Mouse (Mus musculus) layer of hippocampus, postnatal 10 days (tissue): ENCODE results near the gene Cyfip1. TPM values are rescaled to one million over a fixed set of nuclear protein-coding genes. Genes with fewer than 3 reads are reported as not detected.
"Not testable (repeated sequence)": the region's sequence is repeated elsewhere in the genome, so short reads cannot be mapped to it uniquely, and the experiment has no call there.

Experiments used
- DNase-seq, 2 experiments: peaks; one replicate each; pipeline ENCODE4 v3.0.0; 2021; ENCODE audit warnings: low spot score in 2 of 2
- total RNA-seq, 2 experiments: library from RNA; stranded (reverse); gene quantifications; 2 replicates each; pipeline ENCODE4 v1.2.3; 2021

The Cyfip1 gene
- total RNA-seq, 2 experiments from 2014 or later = 115 TPM

DNA sequence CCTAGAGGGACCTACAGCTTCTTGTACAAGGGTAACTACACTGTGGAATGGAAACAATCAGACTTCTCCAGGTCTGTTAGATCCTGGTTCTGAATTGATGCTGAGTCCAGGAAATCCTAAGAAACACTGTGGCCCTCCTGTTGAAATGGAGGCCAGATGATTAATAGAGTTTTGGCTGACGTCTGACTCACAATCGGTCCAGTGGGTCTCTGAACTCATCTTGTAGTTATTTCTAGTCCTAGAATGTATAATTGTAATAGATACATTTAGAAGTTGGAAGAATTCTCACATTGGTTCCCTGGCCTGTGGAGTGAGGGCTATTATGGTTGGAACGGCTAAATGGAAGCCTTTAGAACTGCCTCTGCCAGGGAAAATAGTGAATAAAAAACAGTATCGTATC, 19.6 kb downstream of the Cyfip1 start:
- DNase-seq = no peak

DNA sequence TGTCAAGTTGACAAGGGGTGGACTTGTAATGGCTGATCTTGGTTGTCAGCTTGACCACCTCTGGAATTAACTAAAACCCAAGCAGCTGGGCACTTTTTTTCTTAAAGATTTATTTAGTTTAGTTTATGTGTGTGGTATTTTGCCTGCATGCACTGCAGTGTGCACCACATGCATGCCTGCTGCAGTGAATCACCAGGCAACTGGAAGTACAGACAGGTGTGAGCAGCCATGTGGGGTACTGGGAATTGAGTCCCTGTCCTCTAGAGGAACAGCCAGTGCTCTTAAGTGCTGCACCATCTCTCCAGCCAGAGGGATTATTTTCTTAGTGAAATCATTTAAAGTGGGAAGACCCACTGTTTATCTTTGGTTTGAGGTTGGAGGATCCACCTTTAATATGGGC, 23.5 kb downstream of the Cyfip1 start:
- no peak for DNase-seq

GRCm38 (mm10) chr7:55865750-55866416, 24.3 kb downstream of the Cyfip1 start:
- no peak for DNase-seq

DNA sequence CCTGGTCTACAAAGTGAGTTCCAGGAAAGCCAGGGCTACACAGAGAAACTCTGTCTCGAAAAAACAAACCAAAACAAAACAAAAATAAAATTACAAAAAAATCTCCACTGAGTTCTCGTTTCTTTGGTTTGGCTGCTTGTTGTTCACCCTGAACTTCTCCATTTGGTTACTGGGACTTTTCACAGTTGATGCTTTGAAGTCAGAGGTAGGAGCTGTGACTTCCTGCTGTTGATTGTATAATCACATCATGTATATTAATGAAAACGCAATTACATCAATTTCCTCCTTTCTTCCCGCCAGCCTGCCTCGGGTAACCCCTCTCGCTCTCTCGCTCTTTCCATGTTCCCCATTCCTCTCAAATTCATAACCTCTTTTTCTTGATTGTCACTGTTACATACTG, 26.7 kb downstream of the Cyfip1 start:
- DNase-seq = no peak

GRCm38 (mm10) chr7:55869220-55869619, 27.7 kb downstream of the Cyfip1 start:
- no peak for DNase-seq

GRCm38 (mm10) chr7:55870340-55871020, 28.9 kb downstream of the Cyfip1 start:
- DNase-seq = peak; percentile 43 to 56

- no peak for DNase-seq
These were observed 29.9 kb downstream of the Cyfip1 start for GRCm38 (mm10) chr7:55871476-55871875.

DNA sequence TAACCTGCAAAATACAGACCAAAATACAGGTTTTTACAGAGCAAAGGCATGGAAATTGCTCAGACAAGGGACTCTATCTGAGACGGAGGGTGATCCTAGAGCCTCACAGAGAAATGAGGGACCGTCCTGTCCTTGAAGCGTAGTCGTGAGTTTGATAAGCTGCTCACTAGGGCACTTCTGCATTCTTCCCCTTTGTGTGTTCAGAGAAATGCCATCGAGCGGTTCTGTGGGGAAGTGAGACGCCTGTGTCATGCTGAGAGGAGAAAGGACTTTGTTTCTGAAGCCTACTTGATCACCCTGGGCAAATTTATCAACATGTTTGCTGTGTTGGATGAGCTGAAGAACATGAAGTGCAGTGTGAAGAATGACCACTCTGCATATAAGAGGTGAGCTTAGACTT, 33.2 kb downstream of the Cyfip1 start:
- no peak for DNase-seq

- no peak for DNase-seq
These were observed 36.2 kb downstream of the Cyfip1 start for GRCm38 (mm10) chr7:55877721-55878120.

GRCm38 (mm10) chr7:55880882-55881281, 39.3 kb downstream of the Cyfip1 start:
- no peak for DNase-seq

GRCm38 (mm10) chr7:55888603-55889002, 47.1 kb downstream of the Cyfip1 start:
- DNase-seq = no peak

DNA sequence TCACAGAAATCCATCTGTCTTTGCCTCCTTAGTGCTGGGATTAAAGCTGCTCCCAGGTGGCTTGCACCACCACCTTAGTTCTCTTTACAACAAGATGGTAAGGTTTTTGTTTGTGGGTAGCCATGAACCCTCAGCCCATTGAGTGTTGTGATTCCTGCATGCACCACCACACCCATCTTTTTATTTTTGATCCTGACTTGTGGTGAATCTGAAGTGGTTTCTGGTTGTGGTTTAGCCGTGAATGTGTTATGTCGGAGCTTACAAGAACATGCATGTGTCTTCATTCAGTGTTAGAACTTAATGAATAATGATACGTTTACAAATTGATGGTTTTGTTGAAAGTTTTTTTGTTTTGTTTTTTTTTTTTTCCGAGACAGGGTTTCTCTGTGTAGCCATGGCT, 48.5 kb downstream of the Cyfip1 start:
- DNase-seq = no peak

GRCm38 (mm10) chr7:55890731-55891130, 49.2 kb downstream of the Cyfip1 start:
- DNase-seq = no peak

GRCm38 (mm10) chr7:55891797-55892196, 50.3 kb downstream of the Cyfip1 start:
- no peak for DNase-seq

GRCm38 (mm10) chr7:55903766-55904165, 62.2 kb downstream of the Cyfip1 start:
- no peak for DNase-seq

DNA sequence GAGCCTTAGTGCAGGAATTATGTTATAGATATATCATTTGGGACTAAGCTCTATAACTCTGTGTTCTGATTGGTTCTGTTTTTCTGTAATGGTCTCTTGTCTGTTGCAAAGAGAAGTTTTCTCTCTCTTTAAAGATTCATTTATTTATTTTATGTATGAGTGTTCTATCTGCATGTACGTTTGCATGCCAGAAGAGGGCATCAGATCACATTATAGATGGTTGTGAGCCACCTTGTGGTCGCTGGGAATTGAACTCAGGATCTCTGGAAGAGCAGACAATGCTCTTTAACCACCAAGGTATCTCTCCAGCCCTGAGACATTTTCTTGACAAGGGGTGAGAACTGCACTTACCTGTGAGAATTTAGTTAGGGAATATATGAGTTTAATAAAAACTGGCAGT, 63.9 kb downstream of the Cyfip1 start:
- DNase-seq = no peak

- no peak for DNase-seq
These were observed 68.0 kb downstream of the Cyfip1 start for GRCm38 (mm10) chr7:55909519-55909918.

GRCm38 (mm10) chr7:55910356-55910755, 68.8 kb downstream of the Cyfip1 start:
- DNase-seq = no peak

DNA sequence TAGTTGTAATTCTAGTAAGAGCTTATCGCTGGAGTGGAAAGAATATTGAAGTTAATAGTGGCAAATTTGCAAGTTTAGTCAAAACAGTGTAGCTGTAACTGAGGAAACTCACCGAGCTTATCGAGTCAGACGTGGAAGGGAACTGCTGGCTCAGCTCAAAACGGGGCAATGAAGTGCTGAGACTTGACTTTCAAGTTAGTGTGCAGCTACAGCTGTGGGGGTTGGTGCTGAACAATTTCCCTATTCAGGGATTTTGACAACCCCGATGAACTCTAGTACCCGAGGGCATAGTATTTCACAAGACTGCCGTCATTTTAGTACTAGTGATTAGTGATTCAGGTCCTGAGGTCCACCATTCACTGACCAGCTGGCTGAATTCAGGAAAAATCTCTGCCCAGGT, 69.8 kb downstream of the Cyfip1 start:
- no peak for DNase-seq

- no peak for DNase-seq
These were observed 70.6 kb downstream of the Cyfip1 start for GRCm38 (mm10) chr7:55912118-55912517.

GRCm38 (mm10) chr7:55918365-55918764, 76.8 kb downstream of the Cyfip1 start:
- not testable (repeated sequence) for DNase-seq

GRCm38 (mm10) chr7:55927262-55927661, 85.7 kb downstream of the Cyfip1 start:
- no peak for DNase-seq

DNA sequence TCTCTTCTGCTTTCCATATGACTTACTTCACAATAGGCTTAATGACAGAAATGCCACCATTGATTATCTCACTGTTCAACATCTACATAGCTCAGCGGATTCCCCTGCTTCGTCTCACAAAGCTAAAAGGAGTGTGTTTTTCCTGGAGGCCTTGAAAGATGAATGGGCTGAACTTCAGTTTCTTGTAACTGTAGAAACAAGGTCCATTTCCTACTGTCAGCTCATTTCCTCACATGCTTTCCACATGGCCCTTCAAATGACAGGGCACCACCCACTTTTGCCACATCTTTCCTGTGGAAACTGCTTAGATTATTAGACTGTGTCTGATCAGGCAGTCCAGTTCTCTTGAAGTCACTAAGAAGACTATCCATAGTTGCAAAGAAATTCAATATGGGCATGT, 87.1 kb downstream of the Cyfip1 start:
- DNase-seq = no peak
